Mouse (Mus musculus) cerebellum, postnatal 36 days (tissue): Measurements from ENCODE around the gene Gm15114.
"Not testable (repeated sequence)": the region's sequence is repeated elsewhere in the genome, so short reads cannot be mapped to it uniquely, and the experiment has no call there.

Experiments used
- DNase-seq, 2 experiments: peaks; one replicate each; pipeline ENCODE4 v3.0.0; 2021 to 2022; ENCODE audit warnings: mixed read lengths in 2 of 2

Gm15114 gene

GRCm38 (mm10) chrX:148488649-148489048 is at the start of gene Gm15114:
Gm15114 (plus strand) TSS chrX:148488949.
- DNase-seq = not testable (repeated sequence)
